Mouse (Mus musculus) CD4-positive, CD25-positive, alpha-beta regulatory T cell, adult 4 months (primary cell): ENCODE results near the gene Ajm1. TPM values are rescaled to one million over a fixed set of nuclear protein-coding genes. Genes with fewer than 3 reads are reported as not detected.

Experiments used
- polyA plus RNA-seq, 2 experiments: library from polyadenylated mRNA; unstranded; fragments of 100-300 nt; shearing (Covaris generic); gene quantifications; one replicate each; pipeline ENCODE4 v1.2.1; 2017

The Ajm1 gene
- polyA plus RNA-seq, 2 experiments from 2014 or later: not detected

Other genes starting within 250 kb of the Ajm1 start
- 10 to 100 TPM; 21.7 to 32.4 TPM for gene Man1b1, start 249.4 kb downstream of the Ajm1 start, polyA plus RNA-seq
- 10 to 100 TPM; 15.5 to 24.6 TPM for gene Dpp7, start 225.4 kb downstream of the Ajm1 start, polyA plus RNA-seq
- gene Uap1l1, start 216.1 kb downstream of the Ajm1 start, polyA plus RNA-seq: 10 to 100 TPM; 18.0 to 18.8 TPM
- 1 to 10 TPM in 1 of 2 experiments, under 1 TPM in 1; 0.58 to 1.2 TPM for gene Sapcd2, start 209.4 kb downstream of the Ajm1 start, polyA plus RNA-seq
- not detected for gene Entpd2, start 185.9 kb downstream of the Ajm1 start, polyA plus RNA-seq
- gene Npdc1, start 182.4 kb downstream of the Ajm1 start, polyA plus RNA-seq: 1 to 10 TPM; 1.4 to 2.3 TPM
- gene Fut7, start 158.5 kb downstream of the Ajm1 start, polyA plus RNA-seq: 10 to 100 TPM in 1 of 2 experiments, 1 to 10 TPM in 1; 4.0 to 11.7 TPM
- 10 to 100 TPM; 31.9 to 45.3 TPM for gene Abca2, start 153.1 kb downstream of the Ajm1 start, polyA plus RNA-seq
- gene Clic3, start 124.9 kb downstream of the Ajm1 start, polyA plus RNA-seq: 1 to 10 TPM; 1.2 to 2.2 TPM
- 100 to 1,000 TPM in 1 of 2 experiments, 10 to 100 TPM in 1; 74.7 to 102 TPM for gene Paxx, start 120.7 kb downstream of the Ajm1 start, polyA plus RNA-seq
- not detected for gene Ptgds, start 111.7 kb downstream of the Ajm1 start, polyA plus RNA-seq
- not detected for gene Lcn12, start 87.8 kb downstream of the Ajm1 start, polyA plus RNA-seq
- 100 to 1,000 TPM in 1 of 2 experiments, 10 to 100 TPM in 1; 60.7 to 143 TPM for gene Fbxw5, start 81.0 kb downstream of the Ajm1 start, polyA plus RNA-seq
- 1 to 10 TPM; 4.5 to 4.6 TPM for gene C8g, start 80.0 kb downstream of the Ajm1 start, polyA plus RNA-seq
- gene Traf2, start 34.8 kb downstream of the Ajm1 start, polyA plus RNA-seq: 100 to 1,000 TPM in 1 of 2 experiments, 10 to 100 TPM in 1; 83.7 to 125 TPM
- gene Edf1, start 23.9 kb downstream of the Ajm1 start, polyA plus RNA-seq: 100 to 1,000 TPM; 257 to 281 TPM
- 1 to 10 TPM; 1.6 to 4.7 TPM for gene Mamdc4, start 6.9 kb downstream of the Ajm1 start, polyA plus RNA-seq
- gene Phpt1, start 6.5 kb downstream of the Ajm1 start, polyA plus RNA-seq: 10 to 100 TPM; 53.9 to 66.8 TPM
- gene Rabl6, start 26.8 kb upstream of the Ajm1 start, polyA plus RNA-seq: 10 to 100 TPM; 17.0 to 20.1 TPM
- not detected for gene Ccdc183, start 35.9 kb upstream of the Ajm1 start, polyA plus RNA-seq
- under 1 TPM in 1 of 2 experiments, not detected in 1; 0.94 TPM for gene Tmem141, start 40.2 kb upstream of the Ajm1 start, polyA plus RNA-seq
- gene Fcna, start 46.3 kb upstream of the Ajm1 start, polyA plus RNA-seq: 1 to 10 TPM; 1.8 to 3.5 TPM
- gene Lcn8, start 71.4 kb upstream of the Ajm1 start, polyA plus RNA-seq: not detected
- not detected for gene Lcn5, start 76.2 kb upstream of the Ajm1 start, polyA plus RNA-seq
- gene Lcn6, start 95.0 kb upstream of the Ajm1 start, polyA plus RNA-seq: not detected
- 1 to 10 TPM in 1 of 2 experiments, under 1 TPM in 1; 0.69 to 3.0 TPM for gene Lcn10, start 101.0 kb upstream of the Ajm1 start, polyA plus RNA-seq
- gene Obp2a, start 118.3 kb upstream of the Ajm1 start, polyA plus RNA-seq: not detected
- gene Bmyc, start 125.0 kb upstream of the Ajm1 start, polyA plus RNA-seq: 100 to 1,000 TPM; 100 to 127 TPM
- gene Obp2b, start 155.3 kb upstream of the Ajm1 start, polyA plus RNA-seq: not detected
- gene Lcn3, start 183.8 kb upstream of the Ajm1 start, polyA plus RNA-seq: not detected
- not detected for gene Lcn11, start 195.3 kb upstream of the Ajm1 start, polyA plus RNA-seq
- gene Gm13539, start 200.5 kb upstream of the Ajm1 start, polyA plus RNA-seq: not detected
- gene Glt6d1, start 234.1 kb upstream of the Ajm1 start, polyA plus RNA-seq: not detected
- not detected for gene Lcn9, start 241.4 kb upstream of the Ajm1 start, polyA plus RNA-seq